Mouse (Mus musculus) bone marrow, adult 2 months (tissue): ENCODE data around the gene C2cd5.

Experiments
- CTCF ChIP-seq: fragments of 200-500 bp; IDR thresholded peaks from 2 replicates; pipeline ENCODE4 v1.5.1; 2011; ENCODE audit warnings: low read length, control low read depth; ENCODE audit not compliant: control insufficient read depth, insufficient read depth
- POLR2A ChIP-seq: fragments of 200-500 bp; IDR thresholded peaks from 2 replicates; pipeline ENCODE4 v1.6.1; 2011; ENCODE audit warnings: low read depth, mild to moderate bottlenecking, control low read depth, low read length, borderline replicate concordance; ENCODE audit not compliant: control insufficient read depth

DNA sequence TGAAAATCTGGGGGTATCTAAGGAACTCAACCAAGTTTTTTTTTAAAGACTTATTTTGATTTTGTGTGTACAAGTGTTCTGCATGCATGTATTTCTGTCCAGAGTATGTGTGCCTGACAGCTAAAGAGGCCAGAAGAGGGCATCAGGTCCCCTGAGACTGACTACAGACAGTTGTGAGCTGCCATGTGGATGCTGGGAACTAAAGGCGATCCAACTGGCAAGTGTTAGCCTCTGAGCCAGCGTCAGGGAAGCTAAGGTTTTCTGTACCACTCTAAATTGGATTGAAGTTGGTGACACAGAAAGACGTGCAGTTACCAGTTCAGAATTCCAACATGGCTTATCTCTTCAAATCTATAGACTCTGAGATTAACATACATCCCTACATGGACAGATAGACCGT, 72.0 kb downstream of the C2cd5 start:
- TF ChIP-seq CTCF: no peak
- TF ChIP-seq POLR2A: no peak
